Mouse (Mus musculus) retina, embryonic 14.5 days (tissue): ENCODE data around the gene Wnt9a.

Experiments
- DNase-seq: peaks from one replicate; pipeline ENCODE4 v3.0.0-alpha.2; 2015; ENCODE audit warnings: low spot score

The Wnt9a gene

GRCm38 (mm10) chr11:59302700-59303569 is 3.8 kb upstream of the Wnt9a start:
- peak; percentile 90 for DNase-seq

- DNase-seq = no peak
These were observed 1.5 kb upstream of the Wnt9a start for GRCm38 (mm10) chr11:59305008-59305820.

- DNase-seq = no peak
These were observed 910 bp upstream of the Wnt9a start for GRCm38 (mm10) chr11:59305821-59306215.

GRCm38 (mm10) chr11:59307422-59308163 is 865 bp downstream of the Wnt9a start:
- DNase-seq = peak; percentile 82

- peak; percentile 42 for DNase-seq
These were observed 1.4 kb downstream of the Wnt9a start for GRCm38 (mm10) chr11:59308164-59308542.

GRCm38 (mm10) chr11:59308625-59309024 is 1.9 kb downstream of the Wnt9a start:
- no peak for DNase-seq

GRCm38 (mm10) chr11:59309106-59309805 is 2.5 kb downstream of the Wnt9a start:
- DNase-seq = peak; percentile 62

- DNase-seq = no peak
These were observed 3.2 kb downstream of the Wnt9a start for GRCm38 (mm10) chr11:59309976-59310375.

GRCm38 (mm10) chr11:59312060-59312459 is 5.3 kb downstream of the Wnt9a start:
- DNase-seq = no peak

GRCm38 (mm10) chr11:59312501-59312900 is 5.8 kb downstream of the Wnt9a start:
- no peak for DNase-seq

- DNase-seq = no peak
These were observed 6.5 kb downstream of the Wnt9a start for GRCm38 (mm10) chr11:59313029-59313811.

- no peak for DNase-seq
These were observed 7.2 kb downstream of the Wnt9a start for GRCm38 (mm10) chr11:59313944-59314343.

- DNase-seq = no peak
These were observed 9.8 kb downstream of the Wnt9a start for GRCm38 (mm10) chr11:59316517-59316916.

- DNase-seq = no peak
These were observed 16.3 kb downstream of the Wnt9a start for GRCm38 (mm10) chr11:59322988-59323387.

- DNase-seq = no peak
These were observed 18.0 kb downstream of the Wnt9a start for GRCm38 (mm10) chr11:59324777-59325176.

- DNase-seq = no peak
These were observed 20.9 kb downstream of the Wnt9a start for GRCm38 (mm10) chr11:59327625-59328024.

- DNase-seq = peak; percentile 49
These were observed 22.9 kb downstream of the Wnt9a start for GRCm38 (mm10) chr11:59329616-59330015.

- DNase-seq = peak; percentile 88
These were observed 23.8 kb downstream of the Wnt9a start for GRCm38 (mm10) chr11:59330560-59330959.

GRCm38 (mm10) chr11:59331167-59331869 is 24.6 kb downstream of the Wnt9a start:
- no peak for DNase-seq

- DNase-seq = no peak
These were observed 26.2 kb downstream of the Wnt9a start for GRCm38 (mm10) chr11:59332938-59333337.
